Mouse (Mus musculus): Measurements from ENCODE around the gene Slfnl1. TPM values are rescaled to one million over a fixed set of nuclear protein-coding genes. Genes with fewer than 3 reads are reported as not detected.

Slfnl1 gene
- polyA plus RNA-seq (2012; rRNA removed): 0.02 TPM in 1 of 2 replicates, not detected in the other

DNA sequence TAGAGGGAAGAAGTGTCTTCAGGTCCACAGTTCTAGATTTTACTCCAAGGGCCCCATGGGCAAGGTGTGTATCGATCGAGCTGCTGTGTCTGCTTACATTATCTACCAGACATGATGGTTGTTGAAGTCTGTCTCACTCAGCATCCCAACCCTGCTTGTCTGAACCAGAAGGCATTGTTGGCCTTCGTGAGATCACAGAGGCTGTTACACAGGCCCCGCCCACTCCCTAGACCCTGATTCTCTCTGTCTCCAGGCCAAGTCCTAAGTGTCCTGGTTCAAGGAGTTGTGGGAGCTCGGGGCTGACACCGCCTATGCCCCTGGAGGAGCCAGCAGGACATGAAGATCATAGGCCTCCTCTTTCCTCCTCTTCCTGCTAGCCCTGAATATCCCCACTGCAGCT is at the start of gene Slfnl1:
Gene Slfnl1 (plus strand): TSS at position 246 of the 400 bp plus-strand sequence.

DNA sequence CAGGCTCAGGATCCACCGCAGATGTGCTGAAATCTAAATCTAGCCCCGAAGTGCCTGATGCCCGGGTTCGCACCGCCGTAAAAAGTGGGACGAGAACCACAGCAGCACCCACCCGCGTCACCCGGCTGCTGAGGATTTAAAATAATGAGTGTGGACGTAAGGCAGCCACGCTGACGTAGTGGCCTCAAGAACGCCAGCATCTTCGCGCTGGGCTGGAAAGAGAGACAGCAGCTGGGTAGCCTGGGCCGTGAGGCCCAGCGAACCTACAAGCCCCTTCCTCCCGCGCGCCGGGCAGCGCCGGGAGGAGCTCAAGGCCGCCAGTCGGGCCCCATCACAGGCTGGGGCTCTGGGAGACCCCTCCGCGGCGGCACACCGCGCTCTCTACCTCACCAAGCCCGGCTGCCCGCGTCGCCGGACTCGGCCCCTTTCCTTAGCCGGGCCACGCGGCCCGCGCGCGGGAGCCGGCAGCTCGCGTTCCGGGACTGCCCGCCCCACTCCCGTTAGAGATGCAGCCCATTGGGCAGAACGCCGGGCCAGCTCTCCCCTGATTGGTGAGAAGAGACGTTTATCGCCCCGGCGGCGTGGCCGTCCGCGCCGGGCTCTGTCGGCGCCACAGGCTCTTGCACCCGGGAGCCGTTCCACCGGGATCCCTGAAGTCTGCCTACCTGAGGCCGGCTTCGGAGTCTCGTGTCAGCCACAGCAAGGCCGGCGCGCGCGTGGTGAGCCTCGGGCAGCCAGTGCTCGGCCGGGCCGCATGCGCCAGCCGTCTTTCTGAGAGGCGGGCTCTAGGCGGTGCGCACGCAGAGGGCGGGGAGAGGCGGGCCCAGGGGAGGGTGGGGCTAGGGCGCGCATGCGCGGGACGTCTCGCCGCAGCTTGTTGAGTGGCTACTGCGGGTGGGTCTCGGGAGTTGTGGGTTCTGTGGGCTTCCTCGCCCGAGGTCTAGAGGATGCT is 37.7 kb downstream of the Slfnl1 start, which contains the start of gene Ctps:
Gene Ctps (minus strand): TSS at position 791 of the 952 bp plus-strand sequence.

Other genes with a start within 250 kb of the Slfnl1 start
- 0.04 and 0.08 TPM in 2 replicates for gene Foxo6, start 244.9 kb upstream of the Slfnl1 start, polyA plus RNA-seq (2012; rRNA removed)
- 10.5 and 12.8 TPM in 2 replicates for gene Scmh1, start 127.0 kb upstream of the Slfnl1 start, polyA plus RNA-seq (2012; rRNA removed)
- 9.5 and 9.6 TPM in 2 replicates for gene Ctps, start 38.0 kb downstream of the Slfnl1 start, polyA plus RNA-seq (2012; rRNA removed)
- 0.25 and 0.44 TPM in 2 replicates for gene Gm8439, start 56.5 kb downstream of the Slfnl1 start, polyA plus RNA-seq (2012; rRNA removed)
- gene Cited4, start 134.3 kb downstream of the Slfnl1 start, polyA plus RNA-seq (2012; rRNA removed): 18.9 and 24.1 TPM in 2 replicates
- gene Kcnq4, start 216.4 kb downstream of the Slfnl1 start, polyA plus RNA-seq (2012; rRNA removed): 0.22 and 0.32 TPM in 2 replicates

All from liver, embryonic 18 days (tissue).